Mouse (Mus musculus) forebrain, postnatal 0 days (tissue): ENCODE results near the gene Cox20. TPM values are rescaled to one million over a fixed set of nuclear protein-coding genes. Genes with fewer than 3 reads are reported as not detected.
"Not testable (repeated sequence)": the region's sequence is repeated elsewhere in the genome, so short reads cannot be mapped to it uniquely, and the experiment has no call there.

Experiments used
- ATAC-seq: fragments of 200-750 bp; cut with Nextera tagmentation; 2 replicates; pipeline ENCODE4 v1.8.0; 2017; ENCODE audit warnings: mild to moderate bottlenecking, moderate library complexity
- DNase-seq: peaks from one replicate; pipeline ENCODE4 v3.0.0-alpha.2; 2015
- H3K27ac ChIP-seq: fragments of 300-500 bp; sonication (generic); 2 replicates; pipeline ENCODE4 v1.5.1; 2014; ENCODE audit warnings: low read depth, mild to moderate bottlenecking, antibody characterized with exemption, low read length, moderate library complexity, mixed read lengths
- H3K27me3 ChIP-seq: fragments of 300-500 bp; sonication (generic); 2 replicates; pipeline ENCODE4 v1.6.1; 2014; ENCODE audit warnings: mild to moderate bottlenecking, low read length, mixed read lengths; ENCODE audit not compliant: insufficient read depth
- H3K36me3 ChIP-seq: fragments of 300-500 bp; sonication (generic); 2 replicates; pipeline ENCODE4 v1.6.1; 2014; ENCODE audit warnings: mild to moderate bottlenecking, moderate library complexity; ENCODE audit not compliant: insufficient read depth
- H3K4me1 ChIP-seq: fragments of 300-500 bp; sonication (generic); 2 replicates; pipeline ENCODE4 v1.6.1; 2014; ENCODE audit warnings: antibody characterized with exemption; ENCODE audit not compliant: insufficient read depth
- H3K4me2 ChIP-seq: fragments of 300-500 bp; sonication (generic); 2 replicates; pipeline ENCODE4 v1.6.1; 2014; ENCODE audit warnings: low read depth, mild to moderate bottlenecking, moderate library complexity
- H3K4me3 ChIP-seq: fragments of 300-500 bp; sonication (generic); 2 replicates; pipeline ENCODE4 v1.5.1; 2014; ENCODE audit warnings: low read depth, low read length, mixed read lengths
- H3K9ac ChIP-seq: fragments of 300-500 bp; sonication (generic); 2 replicates; pipeline ENCODE4 v1.6.1; 2014; ENCODE audit warnings: mild to moderate bottlenecking
- H3K9me3 ChIP-seq: fragments of 300-500 bp; sonication (generic); 2 replicates; pipeline ENCODE4 v1.6.1; 2016; ENCODE audit warnings: low read length
- CTCF ChIP-seq: sonication (generic); IDR thresholded peaks from 2 replicates; pipeline ENCODE4 v1.5.1; 2016; ENCODE audit warnings: antibody characterized with exemption, control low read depth, low read depth
- WGBS: fragments of 180-500 bp; shearing (Covaris S2); extraction: QIAGEN DNeasy Blood & Tissue Kit; methylation state at CpG from one replicate; pipeline ENCODE4 v1.1.7; 2014; 5-methylcytosine and 5-hydroxymethylcytosine counted together
- polyA plus RNA-seq: library from polyadenylated mRNA; unstranded; fragments of >200 nt; fragmentation: Nextera tagmentation; extraction: Ambion mirVana; gene quantifications from 2 replicates; pipeline ENCODE4 v1.2.1, GENCODE M21; 2015
- total RNA-seq: library from RNA; depleted of rRNA; stranded (reverse); fragments of >200 nt; gene quantifications from 2 replicates; pipeline ENCODE4 v1.2.3, GENCODE M21; 2014

Gene Cox20
- total and polyA plus RNA-seq, 2 experiments from 2014 or later = 46.3 to 111 TPM

GRCm38 (mm10) chr1:178283946-178284720 is 34.8 kb upstream of the Cox20 start:
- ATAC-seq (no peak), DNase-seq (no peak)
- H3K27me3 ChIP-seq = no peaks in the 10 kb centered on the region
- H3K27ac ChIP-seq = no peak overlapping the region
- H3K4me1 ChIP-seq = no peaks in the 10 kb centered on the region
- no peak overlapping the region for H3K4me2 ChIP-seq
- 68% methylated on average over 2 of the region's 2 CpGs for WGBS
- H3K9me3 ChIP-seq = no peaks in the 10 kb centered on the region
- no peak overlapping the region for H3K4me3 ChIP-seq
- no peak for TF ChIP-seq CTCF
- H3K36me3 ChIP-seq = no peaks in the 10 kb centered on the region
- no peak overlapping the region for H3K9ac ChIP-seq

DNA sequence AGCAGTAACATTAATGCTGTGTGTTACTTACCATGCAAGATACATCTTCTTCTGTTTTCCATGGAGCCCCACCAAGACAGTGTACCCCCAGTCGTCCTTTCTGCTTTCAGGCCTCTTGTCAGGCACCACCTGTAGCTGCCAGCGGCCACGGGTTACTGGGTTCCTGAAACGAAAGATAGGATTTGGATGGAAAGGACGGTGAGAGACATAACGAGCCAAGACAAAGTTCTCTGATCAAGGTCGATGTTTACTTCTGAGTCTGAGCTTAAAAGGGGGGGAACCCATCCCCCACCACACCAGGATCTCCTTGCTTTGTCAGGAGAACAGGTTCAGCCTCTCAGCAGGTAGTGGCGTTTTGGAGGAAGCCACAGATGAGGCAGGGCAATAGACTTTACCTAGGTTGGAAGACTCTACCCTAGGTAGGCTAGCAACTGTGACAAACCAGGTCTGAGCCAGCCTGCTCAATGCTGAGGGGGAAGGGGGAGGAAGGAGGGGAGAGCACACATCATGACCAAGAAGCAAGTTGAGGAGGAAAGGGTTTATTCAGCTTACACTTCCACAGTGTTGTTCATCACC is 31.2 kb upstream of the Cox20 start:
- no peaks in the 10 kb centered on the region for H3K4me1 ChIP-seq
- no peak for ATAC-seq
- H3K27ac ChIP-seq = no peak overlapping the region
- H3K4me3 ChIP-seq = no peak overlapping the region
- no peak overlapping the region for H3K4me2 ChIP-seq
- no peaks in the 10 kb centered on the region for H3K36me3 ChIP-seq
- TF ChIP-seq CTCF = no peak
- H3K9ac ChIP-seq = no peak overlapping the region
- H3K27me3 ChIP-seq = no peaks in the 10 kb centered on the region
- no peak for DNase-seq
- WGBS = 53% methylated on average over 8 of the region's 8 CpGs
- no peaks in the 10 kb centered on the region for H3K9me3 ChIP-seq

DNA sequence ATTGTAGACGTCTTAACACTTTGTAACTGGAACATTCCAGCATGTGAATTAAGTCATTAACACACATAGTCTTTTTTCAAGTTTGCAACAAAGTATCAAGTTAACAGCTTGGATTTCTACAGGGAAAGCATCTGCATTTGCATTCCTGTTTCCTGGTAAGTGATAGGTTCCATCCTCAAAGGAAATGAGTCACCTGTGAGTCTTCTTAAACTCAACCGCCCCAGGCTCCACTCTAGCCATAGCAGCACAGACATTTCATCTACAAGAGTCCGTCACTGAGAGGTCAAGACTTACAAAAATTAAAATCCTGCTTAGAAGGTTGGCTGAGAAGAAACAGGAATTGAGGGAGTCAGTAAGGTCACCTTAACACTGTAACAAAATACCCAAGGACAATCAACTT is 27.2 kb upstream of the Cox20 start:
- no peak for DNase-seq
- Histone ChIP-seq H3K4me3 (no peak overlapping the region), H3K27me3 (no peaks in the 10 kb centered on the region), H3K4me1 (no peaks in the 10 kb centered on the region), H3K9ac (no peak overlapping the region), H3K36me3 (no peaks in the 10 kb centered on the region), H3K9me3 (no peaks in the 10 kb centered on the region), H3K4me2 (no peak overlapping the region), H3K27ac (no peak overlapping the region)
- WGBS = 85% methylated on average over 3 of the region's 3 CpGs
- no peak for TF ChIP-seq CTCF
- ATAC-seq = no peak

GRCm38 (mm10) chr1:178294051-178294450 is 24.9 kb upstream of the Cox20 start:
- DNase-seq (no peak), ATAC-seq (peak; percentile 25; the same call in 1 of the 2 replicates)
- no peaks in the 10 kb centered on the region for H3K36me3 ChIP-seq
- H3K9ac ChIP-seq = no peak overlapping the region
- H3K4me2 ChIP-seq = no peak overlapping the region
- H3K27ac ChIP-seq = no peak overlapping the region
- TF ChIP-seq CTCF = no peak
- H3K9me3 ChIP-seq = no peaks in the 10 kb centered on the region
- no peaks in the 10 kb centered on the region for H3K27me3 ChIP-seq
- no peak overlapping the region for H3K4me3 ChIP-seq
- no peaks in the 10 kb centered on the region for H3K4me1 ChIP-seq
- WGBS = 98% methylated on average over 1 of the region's 1 CpGs

- not testable (repeated sequence) for H3K9ac ChIP-seq, H3K4me3 ChIP-seq, H3K4me2 ChIP-seq, H3K36me3 ChIP-seq, H3K27ac ChIP-seq, DNase-seq, ATAC-seq, H3K9me3 ChIP-seq, H3K27me3 ChIP-seq, H3K4me1 ChIP-seq
- 93% methylated on average over 2 of the region's 2 CpGs for WGBS
These were observed 17.7 kb upstream of the Cox20 start for GRCm38 (mm10) chr1:178301261-178301660.

GRCm38 (mm10) chr1:178303425-178303824 is 15.5 kb upstream of the Cox20 start:
- Histone ChIP-seq H3K4me2 (no peak overlapping the region), H3K4me3 (no peak overlapping the region), H3K9me3 (no peaks in the 10 kb centered on the region), H3K27ac (no peak overlapping the region), H3K27me3 (no peaks in the 10 kb centered on the region), H3K36me3 (no peaks in the 10 kb centered on the region; the same call in 1 of the 2 replicates), H3K9ac (no peak overlapping the region), H3K4me1 (no peaks in the 10 kb centered on the region)
- ATAC-seq = no peak
- TF ChIP-seq CTCF = peak; percentile 78
- DNase-seq = peak; percentile 70
- WGBS = 24% methylated on average over 3 of the region's 3 CpGs

DNA sequence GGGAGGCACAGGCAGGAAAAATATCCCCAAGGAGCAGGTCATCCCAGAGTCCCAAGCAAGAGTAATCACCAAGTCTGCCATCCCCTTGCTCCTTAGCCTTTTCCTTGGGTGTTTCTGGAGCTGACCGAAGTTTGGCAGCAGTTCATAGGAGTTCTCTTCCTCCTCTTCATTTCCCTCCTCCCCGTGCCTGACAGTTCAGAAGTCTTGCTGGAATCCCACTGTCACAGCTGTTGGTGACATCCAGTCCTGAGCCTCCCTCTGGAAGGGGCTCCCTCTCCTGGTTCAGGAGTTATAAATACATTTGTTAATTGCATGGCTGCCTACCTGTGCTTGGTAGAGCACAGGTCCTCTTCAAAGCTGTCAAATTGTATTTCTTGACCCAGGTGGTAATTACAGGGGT is 9.4 kb upstream of the Cox20 start:
- no peak overlapping the region for H3K4me3 ChIP-seq
- H3K27ac ChIP-seq = no peak overlapping the region
- H3K27me3 ChIP-seq = no peaks in the 10 kb centered on the region
- no peak overlapping the region for H3K4me2 ChIP-seq
- H3K36me3 ChIP-seq = no peaks in the 10 kb centered on the region; the same call in 1 of the 2 replicates
- DNase-seq (no peak), ATAC-seq (no peak)
- 60% methylated on average over 2 of the region's 2 CpGs for WGBS
- H3K9me3 ChIP-seq = no peaks in the 10 kb centered on the region
- no peaks in the 10 kb centered on the region for H3K4me1 ChIP-seq
- H3K9ac ChIP-seq = no peak overlapping the region
- TF ChIP-seq CTCF = no peak
